Mouse (Mus musculus): Measurements from ENCODE around the gene Haao. TPM values are rescaled to one million over a fixed set of nuclear protein-coding genes. Genes with fewer than 3 reads are reported as not detected.

The Haao gene
- total RNA-seq, 4 experiments from 2014 or later = 0.40 TPM; not detected in 3

GRCm38 (mm10) chr17:83836048-83836447, 11.7 kb downstream of the Haao start:
- DNase-seq (ENCODE audit: low spot score in 2 of 2) = no peak

GRCm38 (mm10) chr17:83834120-83834519, 13.6 kb downstream of the Haao start:
- no peak for DNase-seq (ENCODE audit: low spot score in 2 of 2)

- DNase-seq (ENCODE audit: low spot score in 2 of 2) = no peak
Observed at GRCm38 (mm10) chr17:83830616-83831292, 17.0 kb downstream of the Haao start.

- DNase-seq (ENCODE audit: low spot score in 2 of 2) = no peak
Observed at GRCm38 (mm10) chr17:83829356-83829755, 18.4 kb downstream of the Haao start.

- no peak for DNase-seq (ENCODE audit: low spot score in 2 of 2)
Observed at GRCm38 (mm10) chr17:83823835-83824234, 23.9 kb downstream of the Haao start.

GRCm38 (mm10) chr17:83821876-83822275, 25.9 kb downstream of the Haao start:
- no peak for DNase-seq (ENCODE audit: low spot score in 2 of 2)

GRCm38 (mm10) chr17:83820701-83821100, 27.1 kb downstream of the Haao start:
- no peak for DNase-seq (ENCODE audit: low spot score in 2 of 2)

GRCm38 (mm10) chr17:83819503-83819902, 28.3 kb downstream of the Haao start:
- DNase-seq (ENCODE audit: low spot score in 2 of 2) = no peak

- no peak for DNase-seq (ENCODE audit: low spot score in 2 of 2)
Observed at GRCm38 (mm10) chr17:83816996-83817395, 30.8 kb downstream of the Haao start.

- DNase-seq (ENCODE audit: low spot score in 2 of 2) = no peak
Observed at GRCm38 (mm10) chr17:83813050-83813449, 34.7 kb downstream of the Haao start.

GRCm38 (mm10) chr17:83812200-83812944, 35.4 kb downstream of the Haao start:
- DNase-seq (ENCODE audit: low spot score in 2 of 2) = no peak

- no peak for DNase-seq (ENCODE audit: low spot score in 2 of 2)
Observed at GRCm38 (mm10) chr17:83810285-83810684, 37.5 kb downstream of the Haao start.

GRCm38 (mm10) chr17:83809197-83809829, 38.5 kb downstream of the Haao start:
- DNase-seq (ENCODE audit: low spot score in 2 of 2) = no peak

GRCm38 (mm10) chr17:83808476-83809098, 39.2 kb downstream of the Haao start:
- no peak for DNase-seq (ENCODE audit: low spot score in 2 of 2)

- peak; percentile 33 to 39 for DNase-seq (ENCODE audit: low spot score in 2 of 2)
Observed at GRCm38 (mm10) chr17:83807778-83808398, 39.9 kb downstream of the Haao start.

- DNase-seq (ENCODE audit: low spot score in 2 of 2) = no peak
Observed at GRCm38 (mm10) chr17:83807345-83807744, 40.4 kb downstream of the Haao start.

- no peak for DNase-seq (ENCODE audit: low spot score in 2 of 2)
Observed at GRCm38 (mm10) chr17:83805078-83805477, 42.7 kb downstream of the Haao start.

GRCm38 (mm10) chr17:83803987-83804386, 43.8 kb downstream of the Haao start:
- DNase-seq (ENCODE audit: low spot score in 2 of 2) = no peak

GRCm38 (mm10) chr17:83799506-83800050, 48.2 kb downstream of the Haao start:
- DNase-seq (ENCODE audit: low spot score in 2 of 2) = no peak

GRCm38 (mm10) chr17:83795121-83795520, 52.6 kb downstream of the Haao start:
- DNase-seq (ENCODE audit: low spot score in 2 of 2) = no peak

- no peak for DNase-seq (ENCODE audit: low spot score in 2 of 2)
Observed at GRCm38 (mm10) chr17:83792388-83792787, 55.4 kb downstream of the Haao start.
